Mouse (Mus musculus) hindbrain, embryonic 11.5 days (tissue): ENCODE results near the gene Flt4. TPM values are rescaled to one million over a fixed set of nuclear protein-coding genes. Genes with fewer than 3 reads are reported as not detected.

Experiments
- ATAC-seq: fragments of 200-750 bp; cut with Nextera tagmentation; 2 replicates; pipeline ENCODE4 v1.8.0; 2017; ENCODE audit warnings: mild to moderate bottlenecking, moderate TSS enrichment, moderate library complexity; ENCODE audit not compliant: low FRiP score
- DNase-seq: peaks from one replicate; pipeline ENCODE4 v3.0.0-alpha.2; 2015; ENCODE audit warnings: low spot score
- H3K27ac ChIP-seq: fragments of 300-500 bp; sonication (generic); 2 replicates; pipeline ENCODE4 v1.5.1; 2014; ENCODE audit warnings: mild to moderate bottlenecking, low read depth, low read length
- H3K27me3 ChIP-seq: fragments of 300-500 bp; sonication (generic); 2 replicates; pipeline ENCODE4 v1.6.1; 2014; ENCODE audit warnings: mild to moderate bottlenecking, low read length, moderate library complexity, mixed read lengths; ENCODE audit not compliant: control insufficient read depth, insufficient read depth
- H3K36me3 ChIP-seq: fragments of 300-500 bp; sonication (generic); 2 replicates; pipeline ENCODE4 v1.6.1; 2014; ENCODE audit warnings: mild to moderate bottlenecking, low read length, moderate library complexity, mixed read lengths; ENCODE audit not compliant: control insufficient read depth, insufficient read depth
- H3K4me1 ChIP-seq: fragments of 300-500 bp; sonication (generic); replicated peaks from 2 replicates; pipeline ENCODE4 v1.6.1; 2014; ENCODE audit warnings: low read length, mixed read lengths; ENCODE audit not compliant: control insufficient read depth, insufficient read depth
- H3K4me2 ChIP-seq: fragments of 300-500 bp; sonication (generic); replicated peaks from 2 replicates; pipeline ENCODE4 v1.6.1; 2014; ENCODE audit warnings: mild to moderate bottlenecking, low read depth, low read length
- H3K4me3 ChIP-seq: fragments of 300-500 bp; sonication (generic); 2 replicates; pipeline ENCODE4 v1.5.1; 2014; ENCODE audit warnings: low read depth, low read length
- H3K9ac ChIP-seq: fragments of 300-500 bp; sonication (generic); 2 replicates; pipeline ENCODE4 v1.6.1; 2014; ENCODE audit warnings: low read depth, low read length
- H3K9me3 ChIP-seq: fragments of 300-500 bp; sonication (generic); 2 replicates; pipeline ENCODE4 v1.6.1; 2016; ENCODE audit warnings: low read length; ENCODE audit not compliant: control insufficient read depth
- WGBS: fragments of 180-500 bp; shearing (Covaris S2); extraction: QIAGEN DNeasy Blood & Tissue Kit; methylation state at CpG from one replicate; pipeline ENCODE4 v1.1.7; 2014; 5-methylcytosine and 5-hydroxymethylcytosine counted together
- polyA plus RNA-seq: library from polyadenylated mRNA; unstranded; fragments of >200 nt; fragmentation: Nextera tagmentation; extraction: Ambion mirVana; gene quantifications from 2 replicates; pipeline ENCODE4 v1.2.1, GENCODE M21; 2014

Gene Flt4
- polyA plus RNA-seq, 1 experiment from 2014 or later, result 3.0 TPM

- Histone ChIP-seq H3K9me3 (no peaks in the 10 kb centered on the region), H3K9ac (no peak overlapping the region), H3K36me3 (no peaks in the 10 kb centered on the region), H3K27ac (no peak overlapping the region), H3K4me2 (no peak overlapping the region), H3K4me1 (no peaks in the 10 kb centered on the region), H3K27me3 (peaks cover 24% of the 10 kb centered on the region), H3K4me3 (no peak overlapping the region)
- no peak for ATAC-seq
- no peak for DNase-seq
- WGBS, result 52% methylated on average over 3 of the region's 3 CpGs
Observed at GRCm38 (mm10) chr11:49612154-49612553, 3.1 kb downstream of the Flt4 start.

- 5% methylated on average over 10 of the region's 10 CpGs for WGBS
- H3K36me3 ChIP-seq, result no peaks in the 10 kb centered on the region
- peak; percentile 14 for DNase-seq
- no peak overlapping the region for H3K4me2 ChIP-seq
- H3K27me3 ChIP-seq, result peaks cover 23% of the 10 kb centered on the region
- no peaks in the 10 kb centered on the region for H3K4me1 ChIP-seq
- no peak overlapping the region for H3K9ac ChIP-seq
- H3K9me3 ChIP-seq, result no peaks in the 10 kb centered on the region
- no peak overlapping the region for H3K4me3 ChIP-seq
- no peak overlapping the region for H3K27ac ChIP-seq
- no peak for ATAC-seq
Observed at GRCm38 (mm10) chr11:49613349-49613748, 4.3 kb downstream of the Flt4 start.

- Histone ChIP-seq H3K9ac (no peak overlapping the region), H3K4me2 (no peak overlapping the region), H3K4me1 (no peaks in the 10 kb centered on the region), H3K27ac (no peak overlapping the region), H3K27me3 (peaks cover 9% of the 10 kb centered on the region), H3K9me3 (no peaks in the 10 kb centered on the region), H3K36me3 (no peaks in the 10 kb centered on the region), H3K4me3 (no peak overlapping the region)
- WGBS, result 91% methylated on average over 10 of the region's 10 CpGs
- no peak for DNase-seq
- ATAC-seq, result no peak
Observed at GRCm38 (mm10) chr11:49615856-49616725, 7.0 kb downstream of the Flt4 start.

GRCm38 (mm10) chr11:49618476-49618875 lies 9.4 kb downstream of the Flt4 start:
- H3K36me3 ChIP-seq, result no peaks in the 10 kb centered on the region
- no peak overlapping the region for H3K9ac ChIP-seq
- no peak overlapping the region for H3K4me3 ChIP-seq
- H3K4me1 ChIP-seq, result no peaks in the 10 kb centered on the region
- no peak overlapping the region for H3K4me2 ChIP-seq
- no peaks in the 10 kb centered on the region for H3K27me3 ChIP-seq
- no peak for ATAC-seq
- no peaks in the 10 kb centered on the region for H3K9me3 ChIP-seq
- WGBS, result 72% methylated on average over 8 of the region's 8 CpGs
- DNase-seq, result no peak
- H3K27ac ChIP-seq, result no peak overlapping the region

- H3K36me3 ChIP-seq, result no peaks in the 10 kb centered on the region
- H3K9ac ChIP-seq, result no peak overlapping the region
- H3K4me3 ChIP-seq, result no peak overlapping the region
- no peaks in the 10 kb centered on the region for H3K27me3 ChIP-seq
- no peak overlapping the region for H3K4me2 ChIP-seq
- ATAC-seq (no peak), DNase-seq (no peak)
- 85% methylated on average over 5 of the region's 5 CpGs for WGBS
- no peaks in the 10 kb centered on the region for H3K4me1 ChIP-seq
- H3K9me3 ChIP-seq, result no peaks in the 10 kb centered on the region
- H3K27ac ChIP-seq, result no peak overlapping the region
Observed at GRCm38 (mm10) chr11:49621953-49622352, 12.9 kb downstream of the Flt4 start.

GRCm38 (mm10) chr11:49624156-49624555 lies 15.1 kb downstream of the Flt4 start:
- no peak overlapping the region for H3K9ac ChIP-seq
- no peaks in the 10 kb centered on the region for H3K36me3 ChIP-seq
- H3K4me1 ChIP-seq, result no peaks in the 10 kb centered on the region
- 80% methylated on average over 3 of the region's 3 CpGs for WGBS
- no peak overlapping the region for H3K27ac ChIP-seq
- no peak overlapping the region for H3K4me3 ChIP-seq
- DNase-seq, result no peak
- no peak for ATAC-seq
- H3K9me3 ChIP-seq, result no peaks in the 10 kb centered on the region
- no peak overlapping the region for H3K4me2 ChIP-seq
- H3K27me3 ChIP-seq, result no peaks in the 10 kb centered on the region

GRCm38 (mm10) chr11:49625863-49626262 lies 16.8 kb downstream of the Flt4 start:
- H3K9me3 ChIP-seq, result no peaks in the 10 kb centered on the region
- H3K4me1 ChIP-seq, result no peaks in the 10 kb centered on the region
- no peaks in the 10 kb centered on the region for H3K36me3 ChIP-seq
- H3K27ac ChIP-seq, result no peak overlapping the region
- no peak overlapping the region for H3K4me2 ChIP-seq
- 62% methylated on average over 15 of the region's 15 CpGs for WGBS
- H3K27me3 ChIP-seq, result no peaks in the 10 kb centered on the region
- ATAC-seq, result 0 out of 2 replicates have a peak, but pooled peaks have one; percentile 45
- H3K9ac ChIP-seq, result no peak overlapping the region
- no peak for DNase-seq
- no peak overlapping the region for H3K4me3 ChIP-seq

- H3K4me1 ChIP-seq, result no peaks in the 10 kb centered on the region
- no peak overlapping the region for H3K9ac ChIP-seq
- no peak for DNase-seq
- H3K27me3 ChIP-seq, result no peaks in the 10 kb centered on the region
- no peak overlapping the region for H3K4me3 ChIP-seq
- no peaks in the 10 kb centered on the region for H3K9me3 ChIP-seq
- H3K27ac ChIP-seq, result no peak overlapping the region
- no peak overlapping the region for H3K4me2 ChIP-seq
- H3K36me3 ChIP-seq, result no peaks in the 10 kb centered on the region
- 66% methylated on average over 8 of the region's 8 CpGs for WGBS
- no peak for ATAC-seq
Observed at GRCm38 (mm10) chr11:49626748-49627147, 17.7 kb downstream of the Flt4 start.

GRCm38 (mm10) chr11:49631154-49631553 lies 22.1 kb downstream of the Flt4 start:
- Histone ChIP-seq H3K27me3 (peaks cover 26% of the 10 kb centered on the region), H3K4me3 (no peak overlapping the region), H3K9me3 (no peaks in the 10 kb centered on the region), H3K4me2 (no peak overlapping the region), H3K9ac (no peak overlapping the region), H3K27ac (no peak overlapping the region), H3K4me1 (peaks cover 3% of the 10 kb centered on the region; the same call in 1 of the 2 replicates), H3K36me3 (no peaks in the 10 kb centered on the region)
- ATAC-seq, result no peak
- DNase-seq, result no peak
- 26% methylated on average over 3 of the region's 3 CpGs for WGBS
